Mouse (Mus musculus): ENCODE measurements around the gene Lig4. TPM values are rescaled to one million over a fixed set of nuclear protein-coding genes. Genes with fewer than 3 reads are reported as not detected.

Gene Lig4
- polyA plus RNA-seq, 1 experiment, result 0.45 TPM

DNA sequence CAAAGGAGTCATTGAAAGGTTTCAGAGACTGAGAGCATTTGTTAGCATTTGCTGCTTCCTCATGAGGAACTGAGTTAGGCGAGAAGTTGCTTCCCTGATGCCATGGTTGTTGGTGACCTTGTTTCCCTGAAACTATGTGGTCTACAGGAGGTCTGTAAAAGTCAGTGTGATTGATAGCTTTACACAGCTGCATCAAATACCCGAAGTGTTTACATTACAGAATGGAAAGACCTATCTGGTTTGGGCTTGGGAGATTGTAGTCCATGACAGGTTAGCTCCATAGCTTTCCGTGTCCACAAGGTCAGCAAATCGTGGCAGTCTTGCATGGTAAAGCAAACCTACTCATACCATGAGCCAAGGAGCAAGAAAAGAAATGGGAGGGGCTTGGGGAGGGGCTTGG lies 19.1 kb downstream of the Lig4 start:
- no peak for TF ChIP-seq GATA1 (IDR thresholded peaks at IDR 0.05; ENCODE audit: low read length)

DNA sequence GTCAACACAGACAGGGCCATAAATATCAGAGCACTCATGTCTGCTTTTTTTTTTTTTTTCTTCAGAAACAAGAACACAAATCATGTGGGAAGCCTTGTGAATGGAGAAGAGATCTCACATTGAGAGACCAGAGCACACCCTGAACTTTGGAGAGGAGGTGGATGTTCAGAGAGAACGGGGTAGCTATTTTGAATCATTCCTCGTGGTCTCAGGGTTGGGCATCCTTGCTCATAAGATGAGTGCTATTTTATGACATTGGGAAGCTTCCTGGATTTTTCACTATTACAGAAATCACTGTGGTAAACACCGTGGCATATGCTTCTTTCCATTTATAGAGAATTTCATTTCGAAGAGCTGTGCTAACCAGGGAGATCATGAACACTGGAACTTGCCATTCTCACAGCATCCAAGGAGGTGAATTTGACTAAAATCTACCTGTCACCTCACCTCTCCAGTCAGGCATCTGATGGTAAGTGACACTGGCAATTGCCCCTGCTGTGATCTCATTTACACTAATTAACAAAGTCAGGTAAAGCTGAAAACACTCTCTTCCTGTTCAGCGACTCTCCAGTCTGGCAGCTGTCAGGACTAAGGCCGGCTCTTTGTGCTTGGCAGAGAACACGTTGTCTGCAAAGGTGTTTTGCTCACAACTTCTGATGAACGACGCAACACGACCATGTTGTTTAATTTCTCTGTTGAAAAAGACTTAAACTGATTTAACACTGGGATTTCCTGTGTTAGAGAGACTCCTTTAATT lies 28.2 kb downstream of the Lig4 start:
- no peak for TF ChIP-seq GATA1 (IDR thresholded peaks at IDR 0.05; ENCODE audit: low read length)

DNA sequence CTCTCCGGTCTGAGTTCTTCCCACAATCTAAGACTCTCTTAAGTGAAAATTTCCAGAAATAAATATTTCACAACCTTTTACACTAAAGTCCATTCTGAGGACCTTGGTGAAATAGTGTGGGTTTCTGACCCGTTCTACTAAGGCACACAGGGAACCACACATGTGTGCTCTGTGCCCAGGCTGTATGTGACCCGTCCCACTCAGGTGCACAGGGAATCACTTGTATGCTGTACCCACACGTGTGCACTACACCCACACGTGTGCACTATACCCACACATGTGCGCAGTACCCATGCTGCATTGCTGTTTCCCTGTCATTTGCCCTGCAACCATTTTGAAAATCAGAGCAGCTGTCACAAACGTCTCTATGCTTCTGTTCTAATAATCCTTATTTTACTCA lies 41.9 kb downstream of the Lig4 start:
- no peak for TF ChIP-seq GATA1 (IDR thresholded peaks at IDR 0.05; ENCODE audit: low read length)

DNA sequence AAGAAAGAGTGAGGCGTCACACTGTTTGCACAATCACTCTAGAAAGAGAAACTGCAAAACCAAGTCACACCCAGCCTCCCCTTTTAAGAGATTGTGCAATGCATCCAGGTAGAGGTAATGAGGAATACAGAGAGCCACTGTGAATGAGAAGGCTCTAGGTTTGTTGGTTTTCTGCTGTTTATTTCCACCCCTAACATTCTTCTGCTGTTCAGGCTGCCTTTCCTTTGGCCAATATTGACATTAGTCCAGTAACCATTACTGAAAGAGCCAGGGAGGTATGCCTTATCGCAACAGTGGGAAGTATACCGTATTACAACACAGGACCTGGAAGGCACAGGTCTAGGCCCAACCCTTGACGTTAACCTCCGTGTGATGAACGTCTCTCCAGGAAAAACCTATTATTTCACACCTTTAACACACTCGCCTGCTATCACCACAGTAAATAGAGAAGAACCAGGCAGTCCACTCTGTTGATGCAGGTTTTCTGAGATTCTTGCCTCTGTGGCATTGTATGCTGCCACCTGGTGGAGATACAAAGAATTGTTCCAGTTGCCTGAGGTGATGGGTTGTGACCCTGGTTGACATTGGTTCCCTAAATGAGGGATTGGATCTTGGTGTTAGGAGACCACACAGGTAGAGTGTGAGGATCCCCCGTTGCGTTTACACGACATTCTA lies 42.5 kb downstream of the Lig4 start:
- TF ChIP-seq GATA1 (IDR thresholded peaks at IDR 0.05; ENCODE audit: low read length), result no peak

DNA sequence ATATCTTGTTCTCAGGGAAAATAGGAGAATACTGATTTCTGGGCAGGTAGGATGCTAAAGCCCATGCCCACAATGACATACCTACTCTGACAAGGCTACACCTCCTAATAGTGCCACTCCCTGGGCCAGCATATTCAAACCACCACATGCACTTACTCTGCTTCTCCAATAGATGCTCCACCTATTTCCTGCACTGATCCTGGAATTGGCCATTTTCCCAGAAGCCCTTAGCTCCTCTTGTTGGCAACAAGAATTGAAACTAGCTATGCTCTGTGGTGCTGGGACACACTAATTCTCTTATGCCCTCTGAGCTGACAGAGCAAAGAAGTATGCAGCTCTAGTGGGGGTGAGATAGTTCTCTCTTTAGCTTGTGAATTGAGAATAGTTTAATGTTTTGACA lies 44.8 kb downstream of the Lig4 start:
- TF ChIP-seq GATA1 (IDR thresholded peaks at IDR 0.05; ENCODE audit: low read length), result no peak

DNA sequence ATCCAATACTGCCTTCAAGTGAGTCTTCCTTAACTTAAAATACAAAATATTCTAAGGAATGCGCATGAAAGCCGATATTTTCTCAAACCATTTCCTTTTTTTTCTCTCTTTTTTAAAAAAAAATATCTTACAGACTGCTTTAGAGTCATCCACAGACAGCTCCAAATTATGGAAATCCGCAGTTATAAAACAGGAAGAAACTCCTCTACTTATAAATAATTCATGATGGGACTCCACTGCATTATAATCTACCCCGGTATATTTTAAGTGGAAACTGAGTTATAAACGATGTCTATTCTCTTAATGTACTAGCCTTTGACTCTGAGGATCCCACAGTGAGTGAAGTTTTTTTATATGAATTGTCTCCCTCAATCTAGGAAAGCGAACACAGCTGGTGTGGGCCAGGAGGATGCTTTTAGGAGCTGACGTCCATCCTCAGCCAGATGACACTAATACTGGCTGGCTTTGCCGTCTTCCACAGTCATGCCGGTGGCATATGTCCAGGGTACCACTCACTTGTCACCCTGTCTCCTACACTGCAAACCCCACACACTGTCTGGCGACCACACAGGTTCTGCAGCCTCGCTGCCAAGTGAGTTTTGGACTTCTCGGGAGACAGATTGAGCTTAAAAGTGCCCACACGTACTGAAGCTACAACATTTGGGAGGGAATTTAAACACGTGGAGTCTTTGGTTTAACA lies 47.6 kb downstream of the Lig4 start:
- TF ChIP-seq GATA1 (IDR thresholded peaks at IDR 0.05; ENCODE audit: low read length), result no peak

Other genes starting within 250 kb of the Lig4 start
- gene Fam155a, start 206.5 kb downstream of the Lig4 start, polyA plus RNA-seq (2012), result not detected in 2 replicates
- not detected in 2 replicates for gene Gm10217, start 113.4 kb downstream of the Lig4 start, polyA plus RNA-seq (2012)
- gene Abhd13, start within 50 bp of the Lig4 start, polyA plus RNA-seq (2012), result 0.99 and 1.5 TPM in 2 replicates
- 0.03 TPM in 1 of 2 replicates, not detected in the other for gene Tnfsf13b, start 28.8 kb upstream of the Lig4 start, polyA plus RNA-seq (2012)
- 0.03 and 0.04 TPM in 2 replicates for gene Myo16, start 176.2 kb upstream of the Lig4 start, polyA plus RNA-seq (2012)